Mouse (Mus musculus) neural tube, embryonic 11.5 days (tissue): ENCODE results near the gene Rnf144a. TPM values are rescaled to one million over a fixed set of nuclear protein-coding genes. Genes with fewer than 3 reads are reported as not detected.

Experiments
- ATAC-seq: fragments of 200-750 bp; cut with Nextera tagmentation; 2 replicates; pipeline ENCODE4 v1.8.0; 2017; ENCODE audit warnings: moderate number of reproducible peaks, mild to moderate bottlenecking, moderate TSS enrichment, moderate library complexity; ENCODE audit not compliant: insufficient read depth, low FRiP score, low TSS enrichment
- DNase-seq: peaks from one replicate; pipeline ENCODE4 v3.0.0-alpha.2; 2015; ENCODE audit warnings: low spot score
- H3K27ac ChIP-seq: fragments of 300-500 bp; sonication (generic); 2 replicates; pipeline ENCODE4 v1.5.1; 2014; ENCODE audit warnings: low read depth, mild to moderate bottlenecking, low read length
- H3K27me3 ChIP-seq: fragments of 300-500 bp; sonication (generic); 2 replicates; pipeline ENCODE4 v1.6.1; 2014; ENCODE audit warnings: mild to moderate bottlenecking, low read length, mixed read lengths; ENCODE audit not compliant: control insufficient read depth, insufficient read depth
- H3K36me3 ChIP-seq: fragments of 300-500 bp; sonication (generic); 2 replicates; pipeline ENCODE4 v1.6.1; 2014; ENCODE audit warnings: mild to moderate bottlenecking, low read length, moderate library complexity, mixed read lengths; ENCODE audit not compliant: control insufficient read depth, insufficient read depth
- H3K4me1 ChIP-seq: fragments of 300-500 bp; sonication (generic); 2 replicates; pipeline ENCODE4 v1.6.1; 2014; ENCODE audit warnings: low read length, mixed read lengths; ENCODE audit not compliant: control insufficient read depth, insufficient read depth
- H3K4me2 ChIP-seq: fragments of 300-500 bp; sonication (generic); 2 replicates; pipeline ENCODE4 v1.6.1; 2014; ENCODE audit warnings: low read depth, mild to moderate bottlenecking, moderate library complexity
- H3K4me3 ChIP-seq: fragments of 300-500 bp; sonication (generic); 2 replicates; pipeline ENCODE4 v1.5.1; 2014; ENCODE audit warnings: low read depth, low read length
- H3K9ac ChIP-seq: fragments of 300-500 bp; sonication (generic); 2 replicates; pipeline ENCODE4 v1.6.1; 2014; ENCODE audit warnings: mild to moderate bottlenecking, low read length
- H3K9me3 ChIP-seq: fragments of 300-500 bp; sonication (generic); 2 replicates; pipeline ENCODE4 v1.6.1; 2016; ENCODE audit warnings: low read length; ENCODE audit not compliant: control insufficient read depth
- WGBS: fragments of 180-500 bp; shearing (Covaris S2); extraction: QIAGEN DNeasy Blood & Tissue Kit; methylation state at CpG from one replicate; pipeline ENCODE4 v1.1.7; 2014; 5-methylcytosine and 5-hydroxymethylcytosine counted together
- microRNA-seq: library from miRNA; unstranded; fragments of <30 nt; microRNA quantifications from one replicate; pipeline ENCODE4, GENCODE M21; 2016
- polyA plus RNA-seq: library from polyadenylated mRNA; unstranded; fragments of >200 nt; fragmentation: Nextera tagmentation; extraction: Ambion mirVana; gene quantifications from 2 replicates; pipeline ENCODE4 v1.2.1, GENCODE M21; 2014

The Rnf144a gene
- polyA plus RNA-seq, 1 experiment from 2014 or later = 29.1 TPM

DNA sequence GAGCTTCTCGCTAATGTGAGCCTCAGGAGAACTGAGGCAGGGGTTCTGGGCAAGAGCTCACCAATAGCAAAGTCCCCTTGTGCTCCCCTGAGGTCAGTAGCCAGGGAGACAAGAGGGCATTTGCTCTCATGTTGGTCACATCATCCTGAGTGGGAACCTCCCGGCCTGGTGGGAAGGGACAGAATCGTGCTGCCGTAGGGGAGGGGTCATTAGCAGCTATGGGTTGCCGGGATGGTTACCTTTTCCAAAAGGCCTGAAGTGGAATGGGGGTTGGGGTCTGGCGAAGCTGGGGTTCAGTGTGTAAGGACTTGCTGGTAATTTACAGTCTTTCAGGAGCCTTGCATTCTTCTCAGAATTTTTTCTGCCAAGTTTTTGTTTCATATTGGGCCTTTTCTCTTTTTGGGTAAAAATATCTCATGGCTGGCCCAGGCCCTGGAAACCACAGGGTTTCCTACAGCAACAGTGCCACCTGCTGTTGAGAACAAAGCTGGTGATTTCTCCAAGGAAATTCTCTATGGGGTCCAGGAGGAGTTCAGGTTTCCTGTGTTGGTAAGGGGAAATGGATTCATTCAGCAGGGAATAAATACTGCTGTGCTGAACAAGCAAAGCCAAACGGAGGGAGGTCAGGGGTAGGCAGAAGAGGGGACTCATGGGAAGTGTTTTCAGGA is 137.9 kb downstream of the Rnf144a start:
- no peak for ATAC-seq
- no peak overlapping the region for H3K9ac ChIP-seq

DNA sequence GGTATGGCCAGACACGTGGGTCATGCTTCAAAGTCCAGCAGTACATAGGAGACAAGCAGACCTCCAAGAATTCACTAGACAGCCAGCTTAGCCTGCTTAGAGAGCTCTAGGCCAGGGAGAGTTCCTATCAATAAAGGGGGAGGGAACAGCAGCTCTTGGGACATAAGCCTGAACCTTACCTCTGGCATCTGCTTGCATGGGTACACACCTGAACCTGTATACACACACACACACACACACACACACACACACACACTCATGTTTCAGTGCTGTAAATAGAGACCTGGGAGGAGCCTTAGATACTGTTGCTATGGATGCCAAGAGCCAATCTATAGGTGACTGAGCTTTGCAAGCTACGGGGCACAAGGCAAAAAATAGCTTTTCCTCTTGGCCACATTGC is 138.5 kb downstream of the Rnf144a start:
- DNase-seq (no peak), ATAC-seq (no peak)
- WGBS = 72% methylated on average over 2 of the region's 2 CpGs

More for the DNA sequence above, 137.9 kb downstream of the Rnf144a start:
- Histone ChIP-seq H3K36me3 (no peaks in the 10 kb centered on the region), H3K4me2 (no peak overlapping the region), H3K4me3 (no peak overlapping the region), H3K9me3 (no peaks in the 10 kb centered on the region), H3K4me1 (no peaks in the 10 kb centered on the region), H3K27ac (no peak overlapping the region), H3K27me3 (no peaks in the 10 kb centered on the region)
- 41% methylated on average over 7 of the region's 7 CpGs for WGBS
- peak; percentile 74 for DNase-seq

More for the DNA sequence above, 138.5 kb downstream of the Rnf144a start:
- Histone ChIP-seq H3K9me3 (no peaks in the 10 kb centered on the region), H3K4me2 (no peak overlapping the region), H3K9ac (no peak overlapping the region), H3K4me3 (no peak overlapping the region), H3K27me3 (no peaks in the 10 kb centered on the region), H3K27ac (no peak overlapping the region), H3K36me3 (no peaks in the 10 kb centered on the region), H3K4me1 (no peaks in the 10 kb centered on the region)

Small RNAs within 50 kb of the gene (microRNA-seq; reads per million reads assigned to microRNA genes)
- 8.9 reads per million, percentile 19 among the genes with 10 or more reads in this experiment for gene Mir6538

Other genes starting within 250 kb of the Rnf144a start
- gene Rsad2, start 41.2 kb upstream of the Rnf144a start, polyA plus RNA-seq = 0.42 and 1.1 TPM in 2 replicates
- 8.8 and 10.0 TPM in 2 replicates for gene Cmpk2, start 54.0 kb upstream of the Rnf144a start, polyA plus RNA-seq